Mouse (Mus musculus): ENCODE data around the gene C1qtnf6.

C1qtnf6 gene

DNA sequence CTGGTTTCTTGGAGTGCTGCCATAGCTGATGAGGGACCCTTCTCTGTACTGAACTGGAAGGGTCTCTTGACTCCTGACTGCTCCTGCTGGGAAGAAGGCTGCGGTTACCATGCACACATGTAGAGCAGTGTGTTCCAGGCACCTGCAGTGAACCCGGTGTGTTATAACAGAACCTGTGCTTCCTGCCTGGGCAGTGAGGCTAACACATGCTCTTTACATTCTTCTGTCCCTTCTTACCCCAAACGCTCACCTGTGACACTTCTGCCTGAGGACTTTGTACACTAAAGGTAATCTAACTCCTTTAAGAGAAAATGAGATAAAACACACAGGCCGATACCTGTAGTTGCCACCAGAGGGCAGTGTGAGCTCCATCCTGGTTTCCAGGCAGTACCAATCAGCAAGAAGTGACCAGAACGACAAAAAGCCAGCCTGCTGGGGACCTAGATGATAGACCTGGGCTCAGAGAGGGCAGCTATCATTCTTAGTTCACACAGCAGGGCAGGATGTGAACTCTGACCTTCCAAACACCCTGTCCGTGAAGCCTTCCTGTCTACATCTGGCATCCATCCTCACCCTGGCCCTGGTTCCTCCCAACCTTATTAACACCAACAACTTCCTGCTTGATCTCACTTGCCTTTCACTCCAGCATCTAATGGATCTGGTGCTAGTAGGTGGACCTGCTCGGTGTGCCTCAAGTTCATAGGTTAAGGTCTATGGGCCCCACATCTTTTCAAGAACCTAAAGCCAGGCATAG is 16.6 kb downstream of the C1qtnf6 start:
- peak; percentile 93 for DNase-seq (ENCODE audit: low spot score)

DNA sequence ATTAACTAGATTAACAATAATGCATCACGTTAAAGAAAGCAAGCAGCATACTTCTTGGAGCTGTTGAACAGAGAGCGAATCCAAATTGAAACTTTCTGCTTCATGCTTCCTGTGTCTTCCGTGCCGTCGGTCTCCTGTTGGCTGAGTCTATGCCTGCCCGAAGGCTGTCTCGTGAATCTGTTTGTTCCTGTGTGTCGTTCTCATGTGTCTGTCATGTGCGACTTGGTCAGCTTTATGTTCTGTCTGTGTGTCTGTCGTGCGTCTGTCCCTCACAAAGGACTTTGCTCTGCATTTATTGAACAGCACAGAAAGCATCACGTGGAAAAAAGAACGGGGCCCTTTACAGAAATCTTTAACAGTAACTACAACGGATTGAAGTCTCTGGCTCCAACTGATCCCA is 18.2 kb downstream of the C1qtnf6 start:
- no peak for DNase-seq (ENCODE audit: low spot score)

DNA sequence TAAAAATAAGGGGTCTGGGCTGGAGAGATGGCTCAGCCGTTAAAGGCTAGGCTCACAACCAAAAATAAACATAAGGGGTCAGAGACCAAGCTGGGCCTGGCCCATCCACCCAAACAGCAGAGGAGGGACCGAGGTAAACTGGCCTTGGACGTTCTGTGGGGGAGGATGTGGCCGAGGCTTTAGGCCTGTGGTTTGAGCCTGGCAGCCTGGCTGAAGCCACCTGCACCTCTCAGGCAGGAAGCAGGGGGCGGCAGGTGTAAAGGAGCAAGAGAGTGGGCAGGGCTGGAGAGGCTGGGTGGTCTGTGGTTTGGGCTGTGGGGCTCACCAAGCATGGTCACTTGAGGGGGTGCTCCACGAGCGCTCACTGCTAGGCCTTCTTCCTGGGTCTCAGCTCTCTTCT is 19.3 kb downstream of the C1qtnf6 start:
- DNase-seq (ENCODE audit: low spot score), result no peak

DNA sequence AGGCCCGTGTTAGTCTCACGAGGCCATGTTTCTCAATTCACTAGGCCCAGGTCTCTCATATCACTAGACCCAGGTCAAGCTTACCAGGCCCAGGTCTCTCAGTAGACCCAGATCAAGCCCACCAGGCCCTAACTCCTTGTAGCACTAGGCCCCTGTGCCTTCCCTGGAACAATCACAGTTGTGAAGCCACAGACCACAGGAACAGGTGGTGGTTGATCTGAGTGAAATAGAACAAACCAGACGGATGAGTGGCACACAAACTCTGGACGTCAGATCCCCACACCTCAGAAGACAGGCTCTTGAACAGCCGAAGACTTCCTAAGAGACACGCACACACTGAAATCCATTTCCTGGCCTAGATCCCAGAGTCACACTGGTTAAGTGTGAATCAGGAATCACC is 20.5 kb downstream of the C1qtnf6 start:
- DNase-seq (ENCODE audit: low spot score), result no peak

DNA sequence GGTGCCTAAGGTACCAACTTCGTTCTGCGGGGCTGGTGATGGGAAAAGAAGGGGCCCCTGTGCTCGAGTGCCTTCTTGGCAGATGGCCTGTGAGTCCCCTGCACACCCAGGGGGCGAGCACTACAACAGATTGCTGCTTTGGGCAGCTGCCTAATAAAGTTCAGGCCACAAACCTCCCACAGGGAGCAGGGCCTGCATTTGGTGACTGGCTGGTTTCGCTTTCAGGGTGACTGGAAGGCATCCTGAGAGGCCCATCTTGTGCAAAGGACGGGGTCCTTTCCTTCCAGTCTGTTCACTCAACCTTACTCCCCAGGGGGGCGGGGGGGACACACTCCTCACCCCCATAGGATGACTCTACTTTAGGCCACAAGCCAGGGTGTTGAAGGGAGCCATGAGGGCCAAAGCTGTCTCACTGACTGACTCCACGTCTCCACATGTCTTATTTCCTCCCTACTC is 21.1 kb downstream of the C1qtnf6 start:
- DNase-seq (ENCODE audit: low spot score), result no peak

DNA sequence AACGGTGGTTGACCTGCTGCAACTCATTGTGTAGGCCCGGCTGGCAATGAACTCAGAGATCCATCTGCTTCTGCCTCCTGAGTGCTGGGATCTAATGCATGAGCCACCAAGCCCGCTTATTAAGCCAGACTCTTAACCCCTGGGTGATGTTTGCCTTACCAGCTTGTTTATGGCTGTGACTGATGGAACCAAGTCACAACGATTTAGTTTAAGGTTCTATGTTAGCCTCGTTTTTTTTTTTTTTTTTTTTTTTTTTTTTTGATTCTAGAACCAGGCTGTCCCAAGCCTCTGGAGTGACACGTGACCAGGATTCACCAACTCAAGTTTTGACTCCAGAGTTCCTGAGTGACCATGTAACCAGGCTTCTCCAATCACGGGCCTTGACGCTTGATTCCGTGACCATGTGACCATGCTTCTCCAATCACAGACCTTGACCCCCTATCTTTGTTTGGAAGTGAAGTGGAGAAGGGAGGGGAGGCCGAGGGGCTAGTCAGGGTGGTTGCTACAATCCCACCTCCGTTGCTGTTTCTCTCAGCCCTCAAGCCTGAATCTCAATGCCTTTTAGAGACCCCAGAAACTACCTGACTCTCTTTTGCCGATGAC is 21.8 kb downstream of the C1qtnf6 start:
- peak; percentile 43 for DNase-seq (ENCODE audit: low spot score)

DNA sequence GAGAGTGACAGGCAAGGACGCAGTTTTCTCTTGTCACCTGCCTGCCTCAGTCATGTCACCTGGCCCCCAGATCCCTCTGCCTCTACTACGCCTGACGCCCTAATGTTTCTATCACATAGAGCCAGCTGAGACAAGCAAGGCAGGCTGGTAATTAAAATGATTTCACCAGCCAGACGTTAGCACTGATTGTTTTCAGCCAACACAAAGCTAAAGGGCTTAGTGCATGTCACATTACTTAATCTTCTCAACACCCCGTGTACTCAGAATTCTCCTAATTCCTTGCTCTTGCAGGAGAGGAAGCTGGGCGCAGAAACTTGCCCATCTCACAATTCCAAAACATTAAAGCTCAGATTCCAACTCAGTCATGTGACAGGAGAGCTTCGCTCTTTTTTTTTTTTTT is 22.8 kb downstream of the C1qtnf6 start:
- no peak for DNase-seq (ENCODE audit: low spot score)

DNA sequence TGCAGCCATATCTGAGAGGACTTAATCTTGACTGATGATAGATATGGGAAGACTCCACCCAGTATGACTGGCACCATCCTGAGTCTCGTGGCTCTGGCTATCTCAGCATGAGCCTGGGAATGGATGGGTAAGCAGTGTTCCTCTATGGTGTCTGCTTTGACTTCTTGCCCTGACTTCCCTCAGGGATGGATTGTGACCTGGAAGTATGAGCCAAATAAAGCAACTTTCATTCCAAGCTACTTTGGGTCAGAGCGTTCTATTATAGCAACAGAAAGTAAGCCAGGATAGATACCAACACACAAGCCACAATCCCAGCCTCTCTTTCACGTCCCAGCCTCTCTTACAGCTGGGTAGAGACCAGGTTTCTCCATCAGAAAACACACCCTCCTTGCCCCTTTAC is 25.7 kb downstream of the C1qtnf6 start:
- DNase-seq (ENCODE audit: low spot score), result no peak

DNA sequence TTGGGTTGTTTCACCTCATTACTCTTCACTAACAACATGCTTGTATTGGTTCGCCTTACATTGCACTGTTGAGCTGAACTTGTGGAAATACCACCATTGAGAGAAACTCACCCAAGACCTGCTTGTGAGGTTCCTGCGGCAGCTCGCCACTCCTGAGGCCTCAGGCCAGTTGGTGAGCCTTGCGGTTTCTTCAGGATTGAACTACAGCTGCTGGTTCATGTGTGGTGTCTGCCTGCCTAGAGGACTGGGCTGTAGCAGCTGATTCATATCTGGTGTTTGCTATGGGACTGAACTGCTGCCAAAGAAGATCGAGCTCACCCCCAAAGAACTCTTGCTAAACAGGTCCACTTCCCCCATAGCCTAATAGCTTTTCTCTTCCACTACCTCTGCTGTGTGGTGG is 26.4 kb downstream of the C1qtnf6 start:
- DNase-seq (ENCODE audit: low spot score), result no peak

DNA sequence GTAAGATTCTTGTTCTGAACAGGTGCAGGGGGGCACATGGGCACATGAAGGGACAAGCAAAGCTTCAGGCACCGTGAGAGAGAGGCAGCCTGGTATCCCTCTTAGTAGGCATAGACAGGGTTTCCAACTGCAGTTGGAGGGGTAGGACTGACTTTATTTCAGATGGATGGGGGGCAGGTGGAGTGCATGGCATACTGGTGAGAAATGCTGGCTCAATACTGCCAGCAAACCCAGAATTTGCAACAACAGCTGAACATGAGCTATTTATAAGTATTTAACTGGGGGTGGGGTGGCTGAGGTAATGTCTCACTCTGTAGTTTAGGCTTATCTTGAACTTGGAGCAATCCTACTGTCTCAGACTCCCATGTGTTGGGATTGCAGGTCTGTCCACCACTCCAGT is 27.2 kb downstream of the C1qtnf6 start:
- DNase-seq (ENCODE audit: low spot score), result no peak

DNA sequence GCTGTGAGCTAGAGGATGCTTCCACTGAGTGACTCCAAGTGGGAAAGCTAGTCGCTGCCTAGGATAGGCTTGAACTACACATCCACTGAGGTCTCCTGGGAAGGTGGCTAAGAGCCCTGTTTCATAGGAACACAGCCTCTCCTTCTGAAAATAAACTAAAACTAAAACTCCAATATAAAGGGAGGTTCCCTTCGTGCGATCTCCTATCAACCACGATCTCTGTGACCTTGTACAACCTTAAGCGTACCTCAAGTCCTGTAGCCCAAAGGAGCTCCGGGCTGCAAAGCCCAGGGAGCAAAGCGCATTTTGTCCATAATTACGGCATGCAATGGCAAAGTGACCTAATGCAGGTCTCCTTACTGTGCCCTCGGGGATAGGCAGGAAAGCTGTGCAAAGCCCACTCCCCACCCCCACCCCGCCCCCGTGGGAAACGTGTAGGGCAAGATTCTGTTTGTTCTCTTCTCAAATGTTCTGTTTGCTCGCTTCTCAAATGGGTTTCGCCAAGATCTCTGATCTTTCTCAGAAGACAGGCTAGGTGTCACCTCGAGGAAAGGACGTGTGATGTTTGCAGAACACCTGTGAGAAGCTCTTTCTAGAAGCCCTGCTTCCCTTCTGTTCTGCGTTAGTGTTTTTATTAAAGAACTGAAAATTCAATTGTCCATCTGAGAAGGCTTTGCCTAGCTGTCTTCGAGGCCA is 28.6 kb downstream of the C1qtnf6 start:
- no peak for DNase-seq (ENCODE audit: low spot score)

DNA sequence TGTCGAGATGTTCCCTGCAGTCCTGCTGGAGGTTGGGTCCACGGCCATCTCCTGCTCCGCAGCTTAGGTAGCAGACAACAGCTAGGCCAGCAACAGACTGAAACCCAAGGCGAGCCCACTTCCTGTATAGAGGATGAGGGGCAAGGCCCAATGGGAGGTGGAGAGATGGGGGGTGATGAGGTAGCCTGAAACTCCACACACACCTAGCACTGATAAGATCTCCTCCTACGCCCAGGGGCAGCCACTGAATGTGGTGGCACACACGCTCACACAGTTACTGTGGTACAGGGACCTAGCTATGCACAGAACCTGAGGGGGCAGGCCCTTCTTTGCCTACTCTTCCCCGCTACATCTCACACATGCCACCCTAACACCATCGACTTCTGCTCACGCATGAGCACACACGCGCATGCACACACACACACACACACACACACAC is 36.2 kb downstream of the C1qtnf6 start, which contains the start of gene Il2rb:
Gene Il2rb, minus strand, starts transcription at position 304 of the 439 bp plus-strand sequence.
- DNase-seq (ENCODE audit: low spot score), result no peak

DNA sequence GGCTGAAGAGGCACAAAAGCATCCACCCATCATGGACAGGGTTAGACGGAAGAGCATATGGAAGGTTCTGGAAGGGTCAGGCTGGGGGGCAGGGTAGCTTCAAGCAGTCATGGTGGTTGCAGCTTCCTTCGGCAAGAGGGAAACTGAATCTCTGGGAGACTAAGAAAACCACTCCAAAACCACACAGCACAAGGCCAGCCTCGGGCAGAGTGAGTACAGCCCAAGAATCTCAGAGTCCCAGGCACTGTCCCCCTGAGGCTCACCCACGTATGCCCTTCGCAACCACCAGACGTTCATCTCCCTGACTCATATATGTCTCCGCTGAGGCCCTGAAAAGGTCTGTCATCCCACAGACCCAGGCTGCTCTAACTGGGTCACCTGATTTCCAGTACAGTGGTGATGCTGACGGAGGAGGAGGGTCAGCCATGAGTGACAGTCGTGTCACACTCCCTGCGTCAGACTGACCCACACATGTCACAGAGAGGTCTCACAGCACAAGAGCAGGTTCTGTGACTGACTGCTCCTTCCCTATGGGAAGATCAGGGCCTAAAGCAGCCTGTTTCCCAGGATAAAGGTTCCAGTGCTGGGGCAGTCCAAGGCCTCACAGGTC is 37.7 kb downstream of the C1qtnf6 start:
- DNase-seq (ENCODE audit: low spot score), result peak; percentile 40

DNA sequence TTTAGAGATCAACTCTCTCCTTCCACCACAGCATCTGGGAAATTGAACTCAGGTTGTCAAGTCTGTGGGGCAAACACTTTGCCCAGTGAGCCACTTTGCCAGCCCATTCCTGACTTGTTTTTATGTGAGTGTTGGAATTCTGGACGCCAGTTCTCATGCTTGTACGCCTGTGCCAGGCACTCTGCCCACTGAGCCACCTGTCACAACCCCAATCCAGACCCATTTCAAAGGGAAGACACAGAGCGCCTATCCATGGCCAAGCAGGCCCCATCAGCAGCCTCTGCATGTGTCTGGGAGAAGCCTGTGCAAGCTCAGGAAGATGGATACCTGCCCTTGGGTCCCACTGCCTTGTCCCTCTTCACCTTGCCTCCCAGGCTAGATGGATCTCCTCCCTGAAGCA is 39.9 kb downstream of the C1qtnf6 start:
- no peak for DNase-seq (ENCODE audit: low spot score)

DNA sequence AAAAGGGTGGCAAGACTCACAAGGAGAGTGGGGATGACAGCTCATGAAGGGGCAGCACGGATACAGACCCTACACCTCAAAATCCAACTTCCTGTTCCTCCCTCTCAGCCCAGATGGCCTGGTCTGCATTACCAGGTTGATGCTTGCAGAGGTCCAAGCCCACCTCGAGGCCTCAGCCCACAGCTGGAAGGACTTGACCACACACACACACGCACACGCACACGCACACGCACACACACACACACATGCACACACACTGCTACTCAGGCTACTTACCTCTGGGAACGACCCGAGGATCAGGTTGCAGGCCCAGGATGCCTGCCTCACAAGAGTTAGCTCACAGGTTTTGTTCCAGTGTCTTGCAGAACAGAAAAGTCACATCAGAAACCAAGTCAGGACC is 41.3 kb downstream of the C1qtnf6 start:
- DNase-seq (ENCODE audit: low spot score), result no peak

DNA sequence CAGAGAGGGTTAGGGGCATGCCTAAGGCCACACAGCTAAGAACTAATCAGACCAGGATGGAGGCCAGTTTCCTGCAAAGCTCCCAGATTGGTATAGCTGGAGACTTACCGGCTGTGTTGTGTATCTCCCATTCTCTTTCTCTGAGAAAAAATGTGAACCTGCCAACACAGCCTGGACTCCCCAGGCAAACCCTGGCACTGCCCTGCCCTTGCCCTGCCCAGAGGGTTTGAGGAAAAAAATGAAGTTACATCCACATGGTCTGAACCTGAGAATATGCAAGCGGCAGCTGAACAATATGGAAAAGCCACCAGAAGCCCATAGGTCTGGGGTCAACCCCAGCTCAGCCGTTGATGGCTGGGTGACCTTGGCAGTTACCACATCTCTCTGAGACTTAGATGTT is 42.0 kb downstream of the C1qtnf6 start:
- no peak for DNase-seq (ENCODE audit: low spot score)

DNA sequence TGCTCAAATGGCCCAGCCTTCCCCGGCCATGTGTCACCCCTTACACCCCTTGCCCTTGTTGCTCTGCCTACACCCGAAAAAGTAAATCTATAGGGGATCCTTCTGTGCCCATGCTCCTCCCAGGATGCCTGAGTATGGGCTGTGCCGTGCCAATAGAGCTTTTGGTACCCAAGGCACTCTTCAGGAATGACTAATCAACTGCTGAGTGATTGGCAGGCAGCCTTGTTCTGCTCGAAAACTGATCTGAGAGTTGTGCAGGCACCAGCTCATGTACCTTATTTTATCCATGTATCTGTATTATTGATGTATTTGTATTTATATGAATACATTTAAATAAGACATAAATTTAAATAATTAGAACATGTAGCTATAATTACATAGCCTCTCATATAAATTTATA is 44.1 kb downstream of the C1qtnf6 start:
- DNase-seq (ENCODE audit: low spot score), result no peak

DNA sequence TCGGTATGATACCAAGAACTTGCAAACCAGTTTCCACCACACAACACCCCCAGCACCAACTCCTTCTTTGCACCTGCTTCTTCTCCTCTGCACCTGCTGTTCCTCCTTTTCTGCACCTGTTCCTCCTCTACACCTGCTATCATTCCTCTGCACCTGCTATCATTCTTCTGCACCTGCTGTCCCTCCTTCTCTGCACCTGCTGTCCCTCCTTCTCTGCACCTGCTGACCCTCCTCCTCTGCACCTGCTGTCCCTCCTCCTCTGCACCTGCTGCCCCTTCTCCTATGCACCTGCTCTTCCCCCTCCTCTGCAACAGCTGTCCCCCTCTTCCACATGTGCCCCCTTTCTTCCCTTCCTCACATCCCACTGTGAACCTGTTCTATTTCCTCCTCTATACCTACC is 44.7 kb downstream of the C1qtnf6 start:
- DNase-seq (ENCODE audit: low spot score), result no peak

DNA sequence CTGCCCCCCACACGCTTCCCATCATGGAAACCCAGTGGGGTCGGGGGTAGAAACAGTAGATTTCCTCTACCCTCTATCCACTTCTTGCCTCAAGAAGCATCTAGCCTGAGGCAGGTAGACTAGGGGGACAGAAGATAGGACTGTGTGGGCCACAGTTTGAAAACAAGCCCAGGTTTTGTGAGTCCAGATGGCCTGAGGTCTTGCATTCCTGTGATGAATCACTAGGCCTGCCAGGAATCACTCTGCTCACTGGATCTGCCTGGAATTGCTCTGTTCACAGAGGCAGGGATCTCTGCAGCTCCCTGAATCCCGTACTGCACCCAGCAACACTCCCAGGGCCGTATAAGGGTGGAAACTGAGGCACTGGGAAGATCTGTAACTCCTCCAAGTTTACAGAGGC is 47.9 kb downstream of the C1qtnf6 start:
- no peak for DNase-seq (ENCODE audit: low spot score)

DNA sequence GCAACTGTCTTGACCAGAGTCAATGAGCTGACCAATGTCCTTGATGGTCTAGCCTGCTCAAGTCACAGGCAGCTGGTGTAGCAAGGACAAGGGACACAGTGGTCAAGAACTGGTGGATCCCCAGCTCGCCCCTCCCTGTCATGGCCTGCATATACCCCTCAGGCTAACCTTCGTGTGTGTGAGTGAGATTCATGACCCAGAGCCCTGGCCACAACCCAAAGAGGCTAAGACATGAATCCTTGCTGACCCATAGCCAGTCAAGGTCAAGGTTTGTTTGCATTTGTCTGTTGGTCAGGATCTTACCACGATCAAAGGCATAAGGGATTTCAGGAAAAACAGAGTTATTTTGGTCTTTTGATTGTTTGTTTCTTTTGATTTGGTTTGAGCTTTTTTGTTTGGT is 48.7 kb downstream of the C1qtnf6 start:
- DNase-seq (ENCODE audit: low spot score), result no peak

DNA sequence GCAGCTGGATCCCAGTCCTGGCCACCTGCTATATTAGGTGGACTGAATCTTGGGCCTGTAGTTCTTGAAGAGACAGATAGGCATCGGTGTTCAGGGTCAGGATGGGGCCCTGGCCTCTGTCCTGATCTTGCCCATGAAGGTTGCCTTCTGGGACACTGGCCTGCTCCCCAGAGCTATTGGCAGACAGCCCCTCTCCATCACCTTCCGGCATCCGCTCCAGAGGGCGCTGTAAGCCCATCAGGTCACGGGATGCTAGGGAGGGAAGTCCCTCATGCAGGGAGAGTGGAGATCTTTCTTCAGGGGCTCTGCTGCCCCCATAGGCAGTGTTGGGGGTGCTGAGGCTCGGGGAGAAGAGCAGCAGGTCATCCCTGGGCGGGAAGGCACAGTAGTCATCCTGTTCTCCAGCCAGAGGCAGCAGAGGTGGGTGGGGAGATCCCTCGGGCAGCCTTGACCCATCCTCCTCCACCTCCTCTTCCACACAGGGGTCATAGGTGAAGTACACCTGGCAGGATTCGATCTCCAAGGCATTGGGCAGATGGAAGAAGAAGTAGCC is 49.7 kb downstream of the C1qtnf6 start:
- no peak for DNase-seq (ENCODE audit: low spot score)

DNA sequence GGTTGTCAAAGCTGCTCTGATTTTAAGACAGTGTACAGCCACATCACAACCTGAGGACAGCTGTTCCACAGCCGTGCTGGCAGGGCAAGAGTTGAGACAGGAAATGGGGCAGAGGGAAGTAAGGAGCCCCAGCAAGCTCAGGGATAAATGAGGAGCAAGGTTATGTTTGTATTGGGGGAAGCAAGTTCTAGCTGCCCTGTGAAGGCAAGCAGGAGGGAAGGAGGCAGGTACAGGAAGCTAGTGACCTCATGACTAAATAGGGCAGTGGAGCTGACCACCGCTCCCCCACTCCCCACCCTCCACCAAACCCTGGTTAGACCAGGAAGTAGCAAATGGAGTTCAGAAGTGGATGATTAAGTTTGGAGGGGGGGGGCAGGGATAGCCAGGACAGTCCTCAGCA is 50.2 kb downstream of the C1qtnf6 start:
- no peak for DNase-seq (ENCODE audit: low spot score)
